Mouse (Mus musculus) heart, adult 11 months (tissue): ENCODE measurements around the gene Ass1.
A peak's percentile ranks its signal among the peaks of the same experiment; 100 is the strongest.

Experiments
- DNase-seq: peaks from one replicate; pipeline ENCODE4 v3.0.0; 2022

Ass1 gene

DNA sequence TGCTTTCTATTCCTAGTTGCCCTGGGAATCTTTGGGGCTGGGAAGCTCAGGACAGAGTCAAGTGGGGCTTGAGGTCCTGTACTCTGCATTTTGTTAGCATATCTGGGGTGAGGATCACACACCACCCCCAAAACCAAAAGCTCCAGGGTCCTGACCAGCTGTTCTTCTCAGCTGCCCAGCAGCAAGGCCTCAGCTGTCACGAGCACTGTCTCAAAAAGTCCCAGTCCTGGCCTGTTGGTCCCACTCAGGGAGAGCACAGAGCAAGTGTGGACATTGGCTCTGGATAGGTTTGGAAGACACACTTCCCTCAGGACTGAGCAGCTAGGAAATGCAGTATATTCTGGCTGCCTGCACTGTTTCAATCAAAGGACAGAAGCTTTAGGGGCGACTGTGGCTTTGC lies 20.5 kb downstream of the Ass1 start:
- no peak for DNase-seq

DNA sequence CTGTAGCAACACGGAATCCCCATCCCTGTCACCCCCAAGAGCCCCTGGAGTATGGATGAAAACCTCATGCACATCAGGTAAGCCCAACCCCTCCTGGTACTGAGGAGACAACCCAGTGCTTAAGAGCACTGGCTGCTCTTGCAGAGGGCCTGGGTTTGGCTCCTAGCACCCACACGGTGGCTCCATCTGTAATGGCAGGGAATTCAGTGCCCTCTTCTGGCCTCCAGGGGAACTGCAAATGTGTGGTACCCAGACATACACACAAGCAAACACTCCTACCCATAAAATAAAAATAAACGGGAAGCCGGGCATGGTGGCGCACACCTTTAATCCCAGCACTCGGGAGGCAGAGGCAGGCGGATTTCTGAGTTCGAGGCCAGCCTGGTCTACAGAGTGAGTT lies 22.3 kb downstream of the Ass1 start:
- no peak for DNase-seq

- no peak for DNase-seq
Measured at GRCm38 (mm10) chr2:31493243-31493642, 23.2 kb downstream of the Ass1 start.

GRCm38 (mm10) chr2:31494315-31494714 lies 24.3 kb downstream of the Ass1 start:
- DNase-seq, result no peak

GRCm38 (mm10) chr2:31495046-31495476 lies 25.1 kb downstream of the Ass1 start:
- no peak for DNase-seq

DNA sequence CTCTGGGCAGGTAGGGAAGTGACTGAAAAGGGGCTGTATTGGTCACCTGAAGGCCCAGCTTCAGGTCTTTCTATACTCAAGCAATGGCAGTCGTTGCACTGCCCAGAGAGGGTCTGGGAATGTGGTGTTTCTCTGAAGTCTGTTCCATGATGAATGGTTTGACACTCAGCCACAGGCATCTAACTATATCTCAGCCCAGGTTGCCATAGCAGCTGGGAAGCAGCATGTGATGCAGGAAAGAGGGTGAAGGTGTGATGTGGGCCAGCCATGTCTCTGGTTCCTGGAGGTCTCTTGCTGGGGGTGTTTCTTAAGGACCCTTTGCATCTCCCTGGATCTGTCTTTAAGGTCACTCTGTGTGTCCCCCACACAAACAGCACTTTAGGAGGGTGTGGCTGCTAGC lies 26.1 kb downstream of the Ass1 start:
- no peak for DNase-seq

- DNase-seq, result no peak
Measured at GRCm38 (mm10) chr2:31497113-31497512, 27.1 kb downstream of the Ass1 start.

GRCm38 (mm10) chr2:31497635-31498034 lies 27.6 kb downstream of the Ass1 start:
- no peak for DNase-seq

GRCm38 (mm10) chr2:31499327-31500291 lies 29.6 kb downstream of the Ass1 start:
- no peak for DNase-seq

DNA sequence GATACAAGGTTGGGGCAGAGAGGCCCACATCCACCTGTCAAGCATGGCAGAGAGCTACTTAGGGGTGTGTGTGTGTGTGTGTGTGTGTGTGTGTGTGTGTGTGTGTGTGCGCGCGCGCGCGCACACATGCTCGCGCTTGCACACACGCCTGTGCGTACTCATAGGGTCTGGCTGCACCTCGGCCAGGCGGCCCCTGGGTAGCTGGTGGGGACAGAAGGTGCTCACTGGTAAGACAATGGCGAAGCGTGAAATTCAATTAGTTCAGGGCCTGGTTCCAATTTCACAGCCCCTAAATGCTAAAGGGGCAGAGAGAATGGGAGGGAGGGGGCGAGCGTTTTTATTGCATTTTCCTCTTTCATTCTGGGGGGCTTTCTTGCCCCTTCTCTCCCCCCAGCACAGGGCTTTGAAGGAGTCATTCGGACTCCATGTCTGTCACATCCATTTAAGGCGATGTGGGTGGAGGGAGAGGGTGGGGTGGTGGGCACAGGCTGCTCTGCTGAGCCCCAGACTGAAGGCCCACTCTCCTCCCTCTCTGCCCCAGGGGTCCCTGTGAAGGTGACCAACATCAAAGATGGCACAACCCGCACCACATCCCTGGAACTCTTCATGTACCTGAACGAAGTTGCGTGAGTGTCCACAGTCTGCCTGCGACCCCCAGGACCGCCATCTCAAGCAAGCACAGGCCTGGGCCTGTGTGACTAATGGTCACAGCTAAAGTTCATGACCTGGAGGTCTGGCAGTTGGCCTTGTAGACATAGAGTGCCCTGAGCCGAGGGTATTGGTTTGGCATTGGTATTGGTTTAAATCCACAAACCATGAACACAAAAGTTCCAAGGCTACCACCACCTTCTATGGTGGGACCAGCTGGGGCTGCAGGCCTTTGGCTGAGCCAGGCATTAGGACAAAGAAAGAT lies 30.5 kb downstream of the Ass1 start:
- DNase-seq, result no peak

DNA sequence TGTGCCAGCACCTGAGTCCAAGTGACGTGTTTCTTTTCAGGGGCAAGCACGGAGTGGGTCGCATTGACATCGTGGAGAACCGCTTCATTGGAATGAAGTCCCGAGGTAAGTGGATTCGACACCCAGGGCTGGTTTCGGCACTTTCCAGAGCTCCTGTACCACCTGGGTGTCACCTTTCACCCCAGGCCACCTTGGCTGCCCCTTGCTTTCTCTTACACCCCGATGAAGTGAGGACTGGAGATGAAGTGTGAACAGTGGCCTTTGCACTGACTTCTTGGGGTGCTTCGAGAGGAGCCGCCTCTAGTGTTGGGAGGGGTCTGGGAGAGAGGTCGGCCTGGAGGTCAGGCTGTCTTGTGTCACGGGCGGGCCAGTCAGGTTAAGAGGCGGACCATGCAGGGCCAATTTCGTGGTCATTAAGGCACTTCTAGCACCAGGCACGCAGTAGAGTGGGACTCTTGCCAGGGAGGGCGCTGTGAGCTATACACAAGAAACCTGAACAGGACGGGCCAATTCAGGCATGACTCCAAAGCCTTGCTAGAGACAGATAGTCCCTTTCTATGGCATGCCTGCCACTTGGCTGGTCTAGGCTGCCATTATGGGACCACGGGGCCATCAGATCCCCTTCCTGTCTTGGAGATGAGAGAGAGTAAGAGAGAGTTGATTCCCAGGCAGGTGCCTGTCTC lies 31.6 kb downstream of the Ass1 start:
- no peak for DNase-seq

- DNase-seq, result no peak
Measured at GRCm38 (mm10) chr2:31502616-31503522, 32.9 kb downstream of the Ass1 start.

DNA sequence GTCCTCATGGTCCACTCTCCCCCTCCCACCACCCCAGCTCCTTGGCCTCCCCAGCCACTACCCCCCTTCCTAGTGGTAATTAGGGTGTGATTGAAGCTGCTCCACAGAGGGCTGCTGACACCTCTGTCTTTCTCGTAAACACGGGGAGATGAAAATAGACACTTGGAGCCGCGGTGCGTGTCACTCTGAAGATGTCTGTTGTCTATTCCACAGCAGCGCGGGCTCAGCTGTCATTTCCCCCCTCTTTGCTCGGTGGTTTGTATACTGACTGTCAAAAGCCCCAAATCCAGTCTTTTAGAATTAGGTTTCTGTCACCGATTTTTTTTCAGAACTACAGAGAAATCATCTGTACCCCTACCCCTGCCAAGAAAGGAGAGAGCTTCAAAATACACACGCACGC lies 35.5 kb downstream of the Ass1 start:
- DNase-seq, result no peak

- no peak for DNase-seq
Measured at GRCm38 (mm10) chr2:31508851-31509250, 38.8 kb downstream of the Ass1 start.

- DNase-seq, result no peak
Measured at GRCm38 (mm10) chr2:31511316-31511715, 41.3 kb downstream of the Ass1 start.

DNA sequence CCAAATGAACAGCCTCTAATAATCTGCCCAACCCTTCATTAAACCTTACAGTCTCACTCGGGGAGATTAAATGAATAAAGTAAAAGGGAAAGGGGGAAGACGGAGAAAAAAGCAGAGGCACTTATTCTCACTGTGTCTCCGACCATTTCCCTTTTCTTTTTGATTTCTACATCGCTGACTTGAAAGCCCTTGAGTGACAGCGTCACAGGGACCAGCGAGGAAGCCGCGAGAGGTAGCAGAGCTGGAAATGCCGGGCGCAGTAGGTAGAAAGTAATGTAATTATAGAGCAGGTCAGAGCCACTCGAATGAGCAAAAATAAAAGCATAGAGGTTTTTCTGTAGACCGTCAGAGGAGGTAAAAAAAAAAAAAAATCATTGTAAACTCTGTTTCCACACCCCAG lies 46.5 kb downstream of the Ass1 start:
- DNase-seq, result no peak

DNA sequence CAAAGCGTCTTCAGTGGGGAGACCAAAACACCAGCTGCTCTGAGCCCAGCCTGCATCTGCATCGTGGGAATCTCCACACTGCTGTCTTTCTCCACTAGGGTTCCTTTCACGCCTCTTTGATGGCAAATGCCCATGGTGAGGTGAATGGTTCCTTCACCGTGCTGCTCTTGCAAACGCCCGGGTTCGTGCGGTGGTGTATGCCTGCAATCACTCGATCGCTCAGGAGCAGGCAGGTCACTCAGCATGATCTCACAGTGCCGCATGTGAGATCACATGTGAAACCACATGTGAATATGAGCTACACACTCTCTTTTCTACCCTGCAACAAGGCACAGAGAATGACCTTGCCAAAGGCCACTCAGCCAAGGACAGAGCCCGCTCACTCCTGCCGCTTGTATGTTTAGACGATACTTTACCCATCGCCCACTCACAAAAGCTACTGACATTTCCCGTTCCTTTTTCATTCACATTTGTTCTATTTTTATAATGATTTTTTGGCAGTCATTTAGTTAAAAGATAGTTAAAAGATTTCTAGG lies 51.9 kb downstream of the Ass1 start:
- DNase-seq, result no peak

DNA sequence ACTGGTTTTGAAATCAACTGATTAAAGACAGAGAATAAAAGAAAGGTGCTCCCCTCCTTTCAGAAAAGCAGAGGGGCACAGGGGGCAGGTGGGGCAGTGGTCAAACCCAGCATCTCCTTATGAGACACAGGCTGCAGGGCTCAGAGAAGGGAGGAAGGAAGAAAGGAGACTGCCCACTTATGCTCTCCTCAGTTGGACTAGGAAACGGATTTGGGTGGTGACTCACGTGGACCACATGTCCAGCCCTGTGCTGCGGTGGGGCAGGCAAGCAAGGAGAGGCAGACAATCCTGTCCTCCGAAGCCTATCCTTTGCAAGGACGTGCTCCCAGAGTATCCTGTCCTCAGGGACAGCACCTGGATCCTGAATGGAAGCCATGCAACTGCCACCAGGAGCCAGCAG lies 54.6 kb downstream of the Ass1 start:
- no peak for DNase-seq

DNA sequence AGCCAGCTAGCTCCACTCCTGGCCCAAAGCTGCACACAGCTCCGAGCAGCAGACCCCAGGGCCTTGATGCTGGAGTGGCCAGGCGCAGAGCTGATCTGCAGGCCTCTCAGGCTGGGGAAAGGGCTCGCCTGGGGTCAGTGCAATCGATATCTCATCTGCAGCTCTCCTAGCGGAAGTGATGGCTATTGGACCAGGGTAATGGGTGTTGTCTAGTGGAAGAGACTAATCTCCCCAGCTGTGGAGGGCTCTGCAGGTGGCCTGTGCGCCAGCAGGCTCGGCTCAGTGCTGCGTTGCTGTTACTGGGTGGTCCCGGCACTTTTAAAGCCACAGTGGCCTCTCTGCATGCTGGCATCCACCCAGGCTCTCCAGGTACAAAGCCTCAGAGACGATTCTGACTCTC lies 55.8 kb downstream of the Ass1 start:
- DNase-seq, result no peak

- DNase-seq, result no peak
Measured at GRCm38 (mm10) chr2:31530201-31530600, 60.2 kb downstream of the Ass1 start.

DNA sequence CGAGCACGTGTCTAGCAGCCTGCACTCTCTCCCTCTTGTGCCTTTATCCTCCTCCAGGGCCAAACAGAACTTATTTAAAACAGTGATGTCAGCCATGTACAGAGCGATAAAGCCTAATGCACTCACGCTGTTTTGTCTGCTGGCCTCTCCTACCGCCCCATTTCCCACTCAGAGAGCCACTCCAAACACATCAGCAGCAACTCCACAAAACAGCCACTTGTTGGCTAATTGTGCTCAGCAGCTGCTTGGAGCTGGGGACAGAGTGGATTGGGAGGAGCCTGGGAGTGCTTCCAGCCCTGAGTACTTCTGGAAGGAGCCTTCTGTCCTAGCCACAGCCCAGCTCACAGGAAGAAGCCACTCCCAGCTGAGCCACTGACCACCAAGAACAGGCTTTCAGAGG lies 67.0 kb downstream of the Ass1 start:
- peak; percentile 98 for DNase-seq

DNA sequence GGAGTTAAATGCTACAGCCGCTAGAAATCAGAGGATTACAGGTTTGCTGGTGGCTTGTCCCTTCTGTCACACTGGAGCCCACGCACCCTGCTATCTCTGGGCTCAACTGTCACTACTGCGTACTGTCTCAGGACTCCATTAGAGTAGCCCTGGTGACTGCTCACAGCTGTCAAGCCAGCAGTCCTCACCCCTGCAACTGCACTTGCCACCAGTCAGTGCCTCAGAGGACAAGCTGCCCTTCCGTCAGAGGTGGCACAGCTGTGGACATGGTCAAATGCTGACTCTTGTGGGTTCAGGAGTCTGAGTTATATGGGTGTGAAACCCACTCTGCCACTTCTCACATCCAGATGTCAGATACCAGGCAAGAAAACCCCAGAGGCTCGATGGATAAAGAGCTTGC lies 68.7 kb downstream of the Ass1 start:
- no peak for DNase-seq
